Mouse (Mus musculus) forebrain, embryonic 16.5 days (tissue): ENCODE measurements around the gene Echdc3. TPM values are rescaled to one million over a fixed set of nuclear protein-coding genes. Genes with fewer than 3 reads are reported as not detected.

ENCODE experiments used
- ATAC-seq: fragments of 200-750 bp; cut with Nextera tagmentation; 2 replicates; pipeline ENCODE4 v1.8.0; 2017; ENCODE audit warnings: mild to moderate bottlenecking, moderate library complexity
- H3K27ac ChIP-seq: fragments of 300-500 bp; sonication (generic); 2 replicates; pipeline ENCODE4 v1.5.1; 2014; ENCODE audit warnings: low read length, control low read depth
- H3K27me3 ChIP-seq: fragments of 300-500 bp; sonication (generic); replicated peaks from 2 replicates; pipeline ENCODE4 v1.6.1; 2014; ENCODE audit warnings: low read length; ENCODE audit not compliant: control insufficient read depth, insufficient read depth
- H3K36me3 ChIP-seq: fragments of 300-500 bp; sonication (generic); 2 replicates; pipeline ENCODE4 v1.6.1; 2014; ENCODE audit not compliant: control insufficient read depth, insufficient read depth
- H3K4me1 ChIP-seq: fragments of 300-500 bp; sonication (generic); replicated peaks from 2 replicates; pipeline ENCODE4 v1.6.1; 2014; ENCODE audit warnings: low read length; ENCODE audit not compliant: control insufficient read depth, insufficient read depth
- H3K4me2 ChIP-seq: fragments of 300-500 bp; sonication (generic); 2 replicates; pipeline ENCODE4 v1.6.1; 2014; ENCODE audit warnings: mild to moderate bottlenecking, low read length, control low read depth
- H3K4me3 ChIP-seq: fragments of 300-500 bp; sonication (generic); replicated peaks from 2 replicates; pipeline ENCODE4 v1.5.1; 2014; ENCODE audit warnings: mild to moderate bottlenecking, low read length, control low read depth
- H3K9ac ChIP-seq: fragments of 300-500 bp; sonication (generic); replicated peaks from 2 replicates; pipeline ENCODE4 v1.6.1; 2014; ENCODE audit warnings: low read depth, low read length, control low read depth
- H3K9me3 ChIP-seq: fragments of 300-500 bp; sonication (generic); 2 replicates; pipeline ENCODE4 v1.6.1; 2016; ENCODE audit warnings: low read length; ENCODE audit not compliant: control insufficient read depth
- WGBS: fragments of 180-500 bp; shearing (Covaris S2); extraction: QIAGEN DNeasy Blood & Tissue Kit; methylation state at CpG from one replicate; pipeline ENCODE4 v1.1.7; 2014; 5-methylcytosine and 5-hydroxymethylcytosine counted together
- polyA plus RNA-seq: library from polyadenylated mRNA; unstranded; fragments of >200 nt; fragmentation: Nextera tagmentation; extraction: Ambion mirVana; gene quantifications from 2 replicates; pipeline ENCODE4 v1.2.1, GENCODE M21; 2015

Echdc3 gene
- polyA plus RNA-seq, 1 experiment from 2014 or later, result 0.82 TPM

DNA sequence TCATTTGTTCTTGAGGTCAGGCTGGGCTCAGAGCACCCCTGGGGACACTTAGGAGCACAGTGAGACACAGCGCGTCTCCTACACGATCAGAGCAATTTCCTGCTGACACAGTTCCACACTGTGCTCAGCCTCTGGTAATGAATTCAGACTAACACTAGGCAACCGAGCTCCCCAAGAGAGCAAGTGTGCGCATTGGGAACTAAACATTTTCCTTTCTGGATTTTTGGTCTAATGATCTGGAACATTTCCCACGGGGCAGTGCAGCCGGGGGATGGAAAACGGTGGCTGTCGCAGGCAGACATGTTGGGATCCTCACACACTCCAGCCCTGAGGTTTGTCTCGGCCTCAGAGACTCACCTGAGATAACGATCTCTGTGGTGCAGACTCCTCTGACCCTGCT, 25.4 kb downstream of the Echdc3 start:
- ATAC-seq, result peak; percentile 66; the same call in 1 of the 2 replicates
- Histone ChIP-seq H3K4me3 (no peak overlapping the region), H3K4me2 (no peak overlapping the region), H3K27me3 (no peaks in the 10 kb centered on the region), H3K36me3 (no peaks in the 10 kb centered on the region), H3K9ac (no peak overlapping the region), H3K4me1 (peaks cover 3% of the 10 kb centered on the region; the same call in 1 of the 2 replicates), H3K27ac (no peak overlapping the region), H3K9me3 (peaks cover 5% of the 10 kb centered on the region; the same call in 1 of the 2 replicates)
- WGBS, result 58% methylated on average over 11 of the region's 11 CpGs

DNA sequence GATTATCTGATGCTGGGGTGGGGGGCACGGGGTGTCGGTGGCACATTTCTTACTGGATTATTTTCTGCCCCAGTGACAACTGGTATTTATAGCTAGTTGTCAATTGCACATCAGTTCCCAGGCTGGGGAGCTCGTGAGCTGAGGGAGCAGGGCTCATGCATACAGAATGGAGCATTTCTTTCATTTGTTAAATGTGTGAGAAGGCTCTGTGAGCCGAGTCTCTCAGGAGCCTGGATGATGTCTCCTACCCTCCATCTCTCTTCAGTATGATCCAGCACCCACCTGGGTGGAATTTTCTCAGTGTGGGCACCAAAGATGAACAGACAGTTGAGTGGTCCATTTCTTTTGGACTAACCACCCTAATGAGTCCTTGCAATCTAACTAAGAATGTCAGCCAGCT, 25.9 kb downstream of the Echdc3 start:
- ATAC-seq, result no peak
- 54% methylated on average over 4 of the region's 4 CpGs for WGBS

DNA sequence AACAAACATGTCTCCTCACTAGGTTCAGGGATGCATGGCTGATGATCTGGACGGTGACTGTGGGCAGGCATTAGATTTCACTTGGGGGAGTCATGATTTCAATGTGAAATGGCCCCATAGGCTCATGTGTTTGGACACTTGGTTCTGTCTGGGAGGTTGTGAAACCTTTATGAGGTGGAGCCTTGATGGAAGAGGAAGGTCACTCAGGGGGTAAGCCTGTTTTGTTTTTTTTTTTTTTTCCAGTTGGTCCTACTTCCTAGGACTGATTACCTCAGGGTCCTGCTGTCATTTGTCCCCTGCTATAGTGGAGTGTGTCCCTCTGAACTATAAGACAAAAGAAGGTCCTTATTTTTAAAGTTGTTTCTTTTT, 33.1 kb downstream of the Echdc3 start:
- H3K27me3 ChIP-seq, result no peaks in the 10 kb centered on the region
- no peak overlapping the region for H3K4me2 ChIP-seq
- H3K4me1 ChIP-seq, result no peaks in the 10 kb centered on the region
- H3K36me3 ChIP-seq, result no peaks in the 10 kb centered on the region
- no peak for ATAC-seq
- no peak overlapping the region for H3K27ac ChIP-seq
- 93% methylated on average over 1 of the region's 1 CpGs for WGBS
- H3K4me3 ChIP-seq, result no peak overlapping the region
- no peak overlapping the region for H3K9ac ChIP-seq
- peaks cover 3% of the 10 kb centered on the region; the same call in 1 of the 2 replicates for H3K9me3 ChIP-seq

More for the DNA sequence above, 25.9 kb downstream of the Echdc3 start:
- no peak overlapping the region for H3K9ac ChIP-seq
- peaks cover 3% of the 10 kb centered on the region; the same call in 1 of the 2 replicates for H3K4me1 ChIP-seq
- H3K9me3 ChIP-seq, result peaks cover 5% of the 10 kb centered on the region; the same call in 1 of the 2 replicates
- H3K27me3 ChIP-seq, result no peaks in the 10 kb centered on the region
- no peaks in the 10 kb centered on the region for H3K36me3 ChIP-seq
- no peak overlapping the region for H3K4me3 ChIP-seq
- no peak overlapping the region for H3K4me2 ChIP-seq
- no peak overlapping the region for H3K27ac ChIP-seq

DNA sequence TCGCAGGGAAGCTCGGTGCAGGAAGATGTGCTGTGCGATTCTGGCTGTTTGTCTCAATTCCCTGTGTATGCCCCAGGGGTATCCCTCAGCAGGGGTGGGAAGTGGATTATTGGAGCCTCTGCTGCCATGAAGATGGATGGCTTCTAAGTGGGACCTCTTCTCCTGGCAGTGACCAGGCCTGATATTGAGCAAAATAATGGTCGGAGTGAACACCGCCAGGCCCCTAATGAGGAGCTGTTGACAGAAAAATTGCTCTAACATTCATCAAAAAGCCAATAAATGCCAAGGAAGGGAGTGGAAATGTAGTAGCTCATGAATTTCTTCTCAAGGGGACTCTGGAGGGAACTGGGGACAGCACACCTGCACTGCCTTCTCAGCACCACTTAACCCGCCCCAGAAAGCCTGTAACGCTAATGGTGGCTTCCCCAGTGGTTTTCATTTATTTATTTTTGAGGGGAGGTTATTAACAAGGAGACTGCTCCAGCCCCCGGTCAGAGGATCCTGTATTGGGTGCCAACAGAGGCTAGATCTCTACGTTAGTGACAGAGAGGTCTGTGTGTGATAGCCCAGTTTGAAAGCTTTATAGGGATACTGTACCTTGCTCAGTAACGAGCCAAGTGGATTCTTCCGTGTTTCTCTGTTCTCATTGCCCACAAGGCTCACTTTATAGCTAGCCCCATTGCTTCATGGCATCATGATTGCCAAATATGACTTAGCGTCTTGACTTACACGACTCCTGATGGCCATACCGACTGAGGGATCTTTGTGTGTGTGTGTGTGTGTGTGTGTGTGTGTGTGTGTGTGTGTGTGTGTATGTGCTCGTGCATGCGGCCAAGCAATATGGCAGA, 33.7 kb downstream of the Echdc3 start:
- H3K27me3 ChIP-seq, result no peaks in the 10 kb centered on the region
- no peaks in the 10 kb centered on the region for H3K9me3 ChIP-seq
- no peak for ATAC-seq
- WGBS, result 82% methylated on average over 16 of the region's 16 CpGs
- H3K4me2 ChIP-seq, result no peak overlapping the region
- no peaks in the 10 kb centered on the region for H3K36me3 ChIP-seq
- H3K4me3 ChIP-seq, result no peak overlapping the region
- H3K27ac ChIP-seq, result no peak overlapping the region
- H3K4me1 ChIP-seq, result no peaks in the 10 kb centered on the region
- H3K9ac ChIP-seq, result no peak overlapping the region

DNA sequence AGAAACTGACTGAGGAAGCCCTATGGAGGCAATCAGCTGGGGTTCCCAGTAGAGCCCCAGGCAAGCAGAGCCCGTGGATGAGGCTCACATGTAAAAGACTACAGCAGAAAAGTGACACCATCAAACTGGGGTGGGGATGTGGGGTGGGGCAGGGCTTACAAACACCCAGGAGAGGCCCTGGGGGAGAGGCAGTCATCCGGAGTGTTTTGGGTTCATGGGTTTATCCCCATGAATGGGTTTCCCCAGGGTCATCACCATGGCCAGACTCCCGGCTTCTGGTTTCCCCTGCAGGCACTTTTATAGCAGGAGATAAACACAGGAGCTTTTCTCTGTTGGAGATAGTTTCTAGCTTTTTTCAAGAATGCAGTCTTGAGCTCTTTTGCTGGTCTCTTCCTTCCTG, 39.8 kb downstream of the Echdc3 start:
- Histone ChIP-seq H3K27ac (no peak overlapping the region), H3K4me3 (no peak overlapping the region), H3K9me3 (no peaks in the 10 kb centered on the region), H3K27me3 (no peaks in the 10 kb centered on the region), H3K9ac (no peak overlapping the region), H3K36me3 (no peaks in the 10 kb centered on the region), H3K4me2 (no peak overlapping the region), H3K4me1 (no peaks in the 10 kb centered on the region)
- 72% methylated on average over 3 of the region's 3 CpGs for WGBS
- no peak for ATAC-seq

DNA sequence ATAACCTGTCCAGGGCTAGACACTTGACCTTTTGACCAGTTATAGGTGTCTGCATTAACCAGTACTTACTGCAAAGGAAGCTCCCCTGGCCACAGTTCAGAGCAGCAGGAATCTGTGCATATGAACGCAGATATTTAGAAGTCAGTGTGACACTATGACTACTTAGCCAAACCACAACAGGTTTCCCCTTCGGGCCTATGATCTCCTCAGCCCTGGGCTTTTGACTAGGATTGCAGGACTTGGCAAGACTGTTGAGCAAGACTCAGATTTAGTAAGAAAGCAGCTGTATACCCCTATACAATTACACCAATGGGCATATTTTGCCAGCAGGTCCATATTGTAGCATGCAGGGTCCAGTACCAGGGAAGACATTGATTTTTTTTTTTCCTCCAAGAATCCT, 44.3 kb downstream of the Echdc3 start:
- Histone ChIP-seq H3K4me1 (no peaks in the 10 kb centered on the region), H3K9ac (no peak overlapping the region), H3K4me2 (no peak overlapping the region), H3K27ac (no peak overlapping the region), H3K9me3 (no peaks in the 10 kb centered on the region), H3K4me3 (no peak overlapping the region), H3K36me3 (no peaks in the 10 kb centered on the region), H3K27me3 (no peaks in the 10 kb centered on the region)
- 89% methylated on average over 2 of the region's 2 CpGs for WGBS
- no peak for ATAC-seq

DNA sequence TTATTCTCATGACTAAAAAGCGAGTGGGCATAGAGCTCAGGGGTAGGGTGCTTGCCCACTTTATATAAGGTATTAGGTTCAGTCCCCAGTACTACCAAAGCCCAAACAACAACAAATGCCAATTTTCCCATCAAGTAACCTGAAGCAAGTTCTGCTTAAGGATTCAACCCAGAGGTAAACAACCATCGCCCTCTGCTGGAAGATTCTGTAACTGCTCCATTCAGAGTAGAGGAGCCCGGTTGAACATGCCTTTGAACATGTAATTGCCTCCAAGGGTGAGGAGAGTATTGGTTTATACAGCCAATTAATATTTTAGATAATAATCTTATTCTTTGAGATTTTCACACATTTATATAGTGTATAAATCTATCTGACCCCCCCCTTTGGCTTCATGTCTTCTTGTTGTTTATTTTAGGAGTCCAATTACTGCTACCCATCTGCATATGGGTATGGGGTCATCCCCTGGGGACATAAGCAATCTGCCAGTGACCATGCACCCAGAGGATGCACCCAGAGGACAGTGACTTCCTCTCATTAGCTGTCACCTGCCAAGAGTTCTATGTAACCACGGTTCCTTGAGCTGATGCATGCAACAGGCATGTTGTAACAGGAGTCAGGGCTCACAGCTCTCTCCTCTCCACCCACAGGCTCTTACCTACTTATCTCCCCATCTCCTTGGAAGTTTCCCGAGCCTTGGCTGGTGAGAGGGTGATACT, 44.8 kb downstream of the Echdc3 start:
- H3K4me3 ChIP-seq, result no peak overlapping the region
- no peaks in the 10 kb centered on the region for H3K9me3 ChIP-seq
- H3K4me2 ChIP-seq, result no peak overlapping the region
- H3K9ac ChIP-seq, result no peak overlapping the region
- no peak overlapping the region for H3K27ac ChIP-seq
- ATAC-seq, result peak; percentile 49
- H3K36me3 ChIP-seq, result no peaks in the 10 kb centered on the region
- WGBS, result 31% methylated on average over 5 of the region's 5 CpGs
- H3K4me1 ChIP-seq, result no peaks in the 10 kb centered on the region
- H3K27me3 ChIP-seq, result no peaks in the 10 kb centered on the region

DNA sequence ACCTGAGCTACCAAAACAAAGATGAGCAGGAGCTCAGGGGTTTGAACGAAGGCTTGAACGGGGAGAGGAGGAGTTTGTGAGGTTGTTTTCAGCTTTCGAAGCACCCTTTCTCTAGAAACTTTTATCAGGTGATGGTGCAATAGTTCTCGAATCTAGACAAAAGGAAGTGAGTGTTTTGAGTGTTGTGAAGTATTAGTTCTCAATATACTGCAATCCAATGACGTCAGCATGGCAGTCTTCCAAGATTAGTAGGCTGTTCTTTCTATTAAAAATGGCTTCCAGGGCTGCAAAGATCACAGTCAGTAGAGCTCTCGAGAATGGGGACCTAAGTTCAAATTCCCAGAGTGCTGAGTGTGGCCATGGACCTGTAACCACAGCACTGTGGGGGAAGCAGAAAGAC, 47.1 kb downstream of the Echdc3 start:
- Histone ChIP-seq H3K36me3 (no peaks in the 10 kb centered on the region), H3K27me3 (no peaks in the 10 kb centered on the region), H3K4me3 (no peak overlapping the region), H3K9ac (no peak overlapping the region), H3K27ac (no peak overlapping the region), H3K4me2 (no peak overlapping the region), H3K9me3 (no peaks in the 10 kb centered on the region), H3K4me1 (no peaks in the 10 kb centered on the region)
- WGBS, result 63% methylated on average over 6 of the region's 6 CpGs
- ATAC-seq, result no peak

DNA sequence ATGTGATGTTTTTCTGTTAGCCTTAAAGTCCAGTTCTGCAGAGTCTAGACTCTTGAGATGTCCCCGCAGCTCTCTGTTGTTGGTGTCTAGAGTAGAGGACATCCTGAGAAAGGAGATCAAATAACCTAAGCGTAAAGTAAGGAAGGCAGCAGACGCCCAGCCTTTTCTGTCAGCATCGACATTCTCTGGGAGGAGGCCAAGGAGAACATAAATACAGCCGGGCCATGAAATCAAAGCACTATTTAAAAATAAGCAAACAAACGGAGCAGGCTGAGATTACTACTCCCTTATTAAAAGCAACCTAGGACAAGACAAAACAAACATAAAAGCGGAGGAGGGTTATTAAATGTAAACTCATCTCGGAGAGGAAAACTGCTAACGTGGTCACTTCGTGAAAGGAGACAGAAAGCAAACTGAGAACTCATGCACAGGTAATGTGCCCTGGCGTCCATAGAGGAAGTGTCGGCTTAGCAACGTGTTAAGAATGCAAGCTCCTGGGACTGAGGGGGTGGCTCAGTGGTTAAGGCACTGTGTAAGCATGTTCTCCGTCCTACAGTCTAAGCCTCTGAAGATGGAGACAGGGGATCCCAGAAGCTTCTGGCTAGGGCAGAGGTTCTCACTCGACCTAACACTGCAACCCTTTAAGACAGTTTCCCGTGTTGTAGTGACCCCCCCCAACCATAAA, 48.1 kb downstream of the Echdc3 start:
- H3K27ac ChIP-seq, result no peak overlapping the region
- 69% methylated on average over 16 of the region's 16 CpGs for WGBS
- no peak for ATAC-seq

More for the DNA sequence above, 48.1 kb downstream of the Echdc3 start:
- no peak overlapping the region for H3K4me2 ChIP-seq
- H3K36me3 ChIP-seq, result no peaks in the 10 kb centered on the region
- H3K4me1 ChIP-seq, result no peaks in the 10 kb centered on the region
- no peaks in the 10 kb centered on the region for H3K27me3 ChIP-seq
- no peak overlapping the region for H3K9ac ChIP-seq
- no peaks in the 10 kb centered on the region for H3K9me3 ChIP-seq
- no peak overlapping the region for H3K4me3 ChIP-seq
